10 mouse cellular contexts compared by ENCODE assay signal in the genomic region with DNA sequence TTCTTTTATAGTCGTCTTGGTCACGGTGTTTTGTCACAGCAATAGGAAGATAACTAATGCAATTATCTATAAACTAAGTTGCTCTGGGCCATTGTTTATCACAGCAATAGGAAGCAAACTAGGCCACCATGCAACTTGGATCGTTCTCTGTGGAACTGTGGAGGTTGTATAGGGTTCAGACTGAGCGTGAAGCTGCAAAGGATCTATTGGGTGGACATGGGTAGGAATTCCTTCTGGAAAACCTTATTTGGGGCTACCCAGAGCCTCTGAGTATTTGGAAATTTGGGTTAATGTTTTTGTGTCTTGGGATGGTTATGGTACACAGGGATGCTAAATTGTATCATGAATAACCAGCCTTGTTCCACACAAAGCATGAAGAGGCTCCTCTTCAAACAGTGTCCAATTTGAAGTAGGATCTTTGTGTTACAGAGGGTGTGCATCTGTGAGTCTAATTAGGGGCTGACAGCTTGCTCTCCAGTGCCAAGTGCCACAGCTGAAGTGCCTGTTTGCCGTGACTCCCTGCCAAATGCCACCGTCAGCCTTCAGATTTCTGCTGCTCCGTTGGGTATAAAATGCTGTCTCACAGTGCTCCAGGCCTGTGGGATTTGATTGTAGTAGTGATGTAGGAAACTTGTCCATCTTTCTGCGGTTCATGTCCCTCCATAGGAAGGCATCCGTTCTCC.
DNase-seq lines count a peak whose midpoint lies in the region; ATAC-seq and TF ChIP-seq lines count a peak whose summit lies in the region.
"Had no signal": no experiment of that assay in that cellular context is flagged by ENCODE, and none has a peak within 500 bp of the region (broad histone marks: within the 10 kb centered on the region; RNA-seq: fewer than 3 reads in every experiment).

No protein-coding gene starts in this region.

- H3K4me1 ChIP-seq in midbrain, embryonic 12.5 days = peaks cover 7% of the 10 kb centered on the region; the same call in 1 of the 2 replicates
- peaks cover 6% of the 10 kb centered on the region; the same call in 1 of the 2 replicates for H3K4me1 ChIP-seq in midbrain, embryonic 10.5 days
- H3K4me1 ChIP-seq in hindbrain, postnatal 0 days (ENCODE audit: insufficient read depth, low read length) = no peaks in the 10 kb centered on the region
- no peaks in the 10 kb centered on the region for H3K4me1 ChIP-seq in neural tube, embryonic 15.5 days
- H3K4me1 ChIP-seq: liver, embryonic 15.5 days had no signal

- WGBS in midbrain, embryonic 12.5 days = 81% methylated on average over 9 of the region's 9 CpGs
- 91% methylated on average over 9 of the region's 9 CpGs for WGBS in midbrain, embryonic 10.5 days
- WGBS in hindbrain, postnatal 0 days = 43% methylated on average over 9 of the region's 9 CpGs
- 51% methylated on average over 9 of the region's 9 CpGs for WGBS in neural tube, embryonic 15.5 days

- H3K4me2 ChIP-seq in midbrain, embryonic 12.5 days (replicated peaks) = no peak overlapping the region
- no peak overlapping the region for H3K4me2 ChIP-seq in hindbrain, postnatal 0 days (ENCODE audit: low read depth, low read length)
- no peak overlapping the region for H3K4me2 ChIP-seq in neural tube, embryonic 15.5 days
- H3K4me2 ChIP-seq: liver, embryonic 15.5 days had no signal

- no peak overlapping the region for H3K9ac ChIP-seq in midbrain, embryonic 12.5 days (replicated peaks)
- no peak overlapping the region for H3K9ac ChIP-seq in hindbrain, postnatal 0 days (replicated peaks; ENCODE audit: low read length)
- no peak overlapping the region for H3K9ac ChIP-seq in neural tube, embryonic 15.5 days (replicated peaks)
- H3K9ac ChIP-seq: liver, embryonic 15.5 days had no signal

- ATAC-seq in midbrain, embryonic 12.5 days (ENCODE audit: low FRiP score, low read depth) = peak; percentile 41; the same call in 1 of the 2 replicates
- ATAC-seq in hindbrain, postnatal 0 days = peak; percentile 91
- no peak for ATAC-seq in neural tube, embryonic 15.5 days (ENCODE audit: low FRiP score)
- no peak for ATAC-seq in erythroid progenitor cell, adult 5-6 weeks (replicated peaks; ENCODE audit: low FRiP score, poor library complexity, severe bottlenecking)

- H3K9me3 ChIP-seq in midbrain, embryonic 12.5 days = no peaks in the 10 kb centered on the region
- peaks cover 4% of the 10 kb centered on the region; the same call in 1 of the 2 replicates for H3K9me3 ChIP-seq in midbrain, embryonic 10.5 days (replicated peaks)
- no peaks in the 10 kb centered on the region for H3K9me3 ChIP-seq in hindbrain, postnatal 0 days (ENCODE audit: low read length)
- no peaks in the 10 kb centered on the region for H3K9me3 ChIP-seq in neural tube, embryonic 15.5 days (replicated peaks)
- H3K9me3 ChIP-seq: liver, embryonic 15.5 days had no signal

- H3K4me3 ChIP-seq in midbrain, embryonic 12.5 days = no peak overlapping the region
- H3K4me3 ChIP-seq in midbrain, embryonic 10.5 days = no peak overlapping the region
- H3K4me3 ChIP-seq in hindbrain, postnatal 0 days (ENCODE audit: low read length) = no peak overlapping the region
- no peak overlapping the region for H3K4me3 ChIP-seq in neural tube, embryonic 15.5 days (replicated peaks)
- H3K4me3 ChIP-seq: liver, embryonic 15.5 days had no signal

- DNase-seq in midbrain, embryonic 10.5 days (ENCODE audit: low spot score) = no peak
- DNase-seq in cerebellum, postnatal 10 days = peak; percentile 88 to 92
- DNase-seq in hindbrain, postnatal 0 days (ENCODE audit: low spot score) = peak; percentile 89
- no peak for DNase-seq in ovary, postnatal 10 days (ENCODE audit: low spot score)
- no peak for DNase-seq in kidney, adult 9 months
- DNase-seq: gastrocnemius, postnatal 36 days had no signal

- no peaks in the 10 kb centered on the region for H3K36me3 ChIP-seq in midbrain, embryonic 12.5 days
- H3K36me3 ChIP-seq in midbrain, embryonic 10.5 days = no peaks in the 10 kb centered on the region
- no peaks in the 10 kb centered on the region for H3K36me3 ChIP-seq in hindbrain, postnatal 0 days (ENCODE audit: insufficient read depth, low read length)
- H3K36me3 ChIP-seq in neural tube, embryonic 15.5 days = no peaks in the 10 kb centered on the region
- H3K36me3 ChIP-seq: liver, embryonic 15.5 days had no signal

- no peaks in the 10 kb centered on the region for H3K27me3 ChIP-seq in midbrain, embryonic 12.5 days
- no peaks in the 10 kb centered on the region for H3K27me3 ChIP-seq in midbrain, embryonic 10.5 days (ENCODE audit: low read depth, poor library complexity, severe bottlenecking)
- no peaks in the 10 kb centered on the region; the same call in 1 of the 2 replicates for H3K27me3 ChIP-seq in hindbrain, postnatal 0 days (ENCODE audit: insufficient read depth, low read length)
- H3K27me3 ChIP-seq in neural tube, embryonic 15.5 days (replicated peaks) = no peaks in the 10 kb centered on the region
- H3K27me3 ChIP-seq: liver, embryonic 15.5 days had no signal

- TF ChIP-seq CTCF in hindbrain, postnatal 0 days (IDR thresholded peaks at IDR 0.05; ENCODE audit: low read depth) = no peak

- H3K27ac ChIP-seq in midbrain, embryonic 12.5 days (replicated peaks) = no peak overlapping the region
- no peak overlapping the region for H3K27ac ChIP-seq in midbrain, embryonic 10.5 days (replicated peaks)
- H3K27ac ChIP-seq in hindbrain, postnatal 0 days = no peak overlapping the region
- H3K27ac ChIP-seq in neural tube, embryonic 15.5 days (replicated peaks) = peak overlapping the region; percentile 28
- H3K27ac ChIP-seq: liver, embryonic 15.5 days had no signal

Comparison
In these comparisons a context has a peak if more than half of its experiments do, and no peak if none do; other contexts are left out.
1. ATAC-seq: peak in midbrain, embryonic 12.5 days (single experiment) and hindbrain, postnatal 0 days (single experiment); none in neural tube, embryonic 15.5 days (single experiment) and erythroid progenitor cell, adult 5-6 weeks (single experiment).
2. DNase-seq: peak in cerebellum, postnatal 10 days (2 of 2) and hindbrain, postnatal 0 days (single experiment); none in midbrain, embryonic 10.5 days (single experiment), ovary, postnatal 10 days (single experiment) and kidney, adult 9 months (single experiment).